Mouse (Mus musculus): ENCODE results near the gene Adam19. TPM values are rescaled to one million over a fixed set of nuclear protein-coding genes. Genes with fewer than 3 reads are reported as not detected.

Gene Adam19
- polyA plus RNA-seq, 1 experiment from 2014 or later, result 22.2 TPM

GRCm38 (mm10) chr11:46077304-46077703 lies 21.5 kb downstream of the Adam19 start:
- Histone ChIP-seq H3K36me3 (ENCODE audit: control insufficient read depth, insufficient read depth, low read length) (peaks cover 11% of the 10 kb centered on the region; the same call in 1 of the 2 replicates), H3K4me3 (ENCODE audit: low read length) (no peak overlapping the region)

GRCm38 (mm10) chr11:46077732-46078375 lies 22.1 kb downstream of the Adam19 start:
- ATAC-seq (ENCODE audit: low read depth), result peak; percentile 60
- H3K4me1 ChIP-seq (replicated peaks; ENCODE audit: control insufficient read depth, insufficient read depth, low read length), result peaks cover 17% of the 10 kb centered on the region
- peaks cover 8% of the 10 kb centered on the region; the same call in 1 of the 2 replicates for H3K36me3 ChIP-seq (ENCODE audit: control insufficient read depth, insufficient read depth, low read length)
- no peaks in the 10 kb centered on the region for H3K9me3 ChIP-seq (ENCODE audit: control insufficient read depth, low read length)
- no peaks in the 10 kb centered on the region for H3K27me3 ChIP-seq (ENCODE audit: control insufficient read depth, insufficient read depth, low read depth, low read length)
- no peak overlapping the region for H3K4me3 ChIP-seq (ENCODE audit: low read length)
- no peak overlapping the region for H3K4me2 ChIP-seq (ENCODE audit: low read depth, low read length)
- H3K9ac ChIP-seq (ENCODE audit: low read length), result no peak overlapping the region
- WGBS, result 77% methylated on average over 7 of the region's 7 CpGs
- H3K27ac ChIP-seq (ENCODE audit: low read length), result no peak overlapping the region; the same call in 1 of the 2 replicates

More at GRCm38 (mm10) chr11:46077304-46077703, 21.5 kb downstream of the Adam19 start:
- Histone ChIP-seq H3K4me2 (ENCODE audit: low read depth, low read length) (no peak overlapping the region), H3K27ac (ENCODE audit: low read length) (peak overlapping the region; percentile 40), H3K4me1 (replicated peaks; ENCODE audit: control insufficient read depth, insufficient read depth, low read length) (peaks cover 22% of the 10 kb centered on the region), H3K9me3 (ENCODE audit: control insufficient read depth, low read length) (no peaks in the 10 kb centered on the region), H3K9ac (ENCODE audit: low read length) (no peak overlapping the region), H3K27me3 (ENCODE audit: control insufficient read depth, insufficient read depth, low read depth, low read length) (no peaks in the 10 kb centered on the region)
- WGBS, result 79% methylated on average over 5 of the region's 5 CpGs
- peak; percentile 32 for ATAC-seq (ENCODE audit: low read depth)

- peaks cover 8% of the 10 kb centered on the region; the same call in 1 of the 2 replicates for H3K36me3 ChIP-seq (ENCODE audit: control insufficient read depth, insufficient read depth, low read length)
- no peak overlapping the region for H3K9ac ChIP-seq (ENCODE audit: low read length)
- H3K9me3 ChIP-seq (ENCODE audit: control insufficient read depth, low read length), result no peaks in the 10 kb centered on the region
- no peak overlapping the region for H3K4me3 ChIP-seq (ENCODE audit: low read length)
- H3K4me2 ChIP-seq (ENCODE audit: low read depth, low read length), result no peak overlapping the region
- H3K4me1 ChIP-seq (replicated peaks; ENCODE audit: control insufficient read depth, insufficient read depth, low read length), result peaks cover 34% of the 10 kb centered on the region
- 72% methylated on average over 2 of the region's 2 CpGs for WGBS
- no peak for ATAC-seq (ENCODE audit: low read depth)
- H3K27me3 ChIP-seq (ENCODE audit: control insufficient read depth, insufficient read depth, low read depth, low read length), result no peaks in the 10 kb centered on the region
- peak overlapping the region; percentile 29 for H3K27ac ChIP-seq (ENCODE audit: low read length)
Measured at GRCm38 (mm10) chr11:46081075-46081474, 25.3 kb downstream of the Adam19 start.

- no peaks in the 10 kb centered on the region for H3K9me3 ChIP-seq (ENCODE audit: control insufficient read depth, low read length)
- H3K36me3 ChIP-seq (ENCODE audit: control insufficient read depth, insufficient read depth, low read length), result peaks cover 5% of the 10 kb centered on the region; the same call in 1 of the 2 replicates
- ATAC-seq (ENCODE audit: low read depth), result no peak
- 54% methylated on average over 3 of the region's 3 CpGs for WGBS
- no peak overlapping the region for H3K4me2 ChIP-seq (ENCODE audit: low read depth, low read length)
- H3K9ac ChIP-seq (ENCODE audit: low read length), result no peak overlapping the region
- no peaks in the 10 kb centered on the region for H3K27me3 ChIP-seq (ENCODE audit: control insufficient read depth, insufficient read depth, low read depth, low read length)
- H3K4me3 ChIP-seq (ENCODE audit: low read length), result no peak overlapping the region
- H3K27ac ChIP-seq (ENCODE audit: low read length), result no peak overlapping the region
- peaks cover 43% of the 10 kb centered on the region for H3K4me1 ChIP-seq (replicated peaks; ENCODE audit: control insufficient read depth, insufficient read depth, low read length)
Measured at GRCm38 (mm10) chr11:46083405-46083804, 27.6 kb downstream of the Adam19 start.

GRCm38 (mm10) chr11:46083835-46084444 lies 28.1 kb downstream of the Adam19 start:
- Histone ChIP-seq H3K27me3 (ENCODE audit: control insufficient read depth, insufficient read depth, low read depth, low read length) (no peaks in the 10 kb centered on the region), H3K4me1 (replicated peaks; ENCODE audit: control insufficient read depth, insufficient read depth, low read length) (peaks cover 48% of the 10 kb centered on the region), H3K4me2 (ENCODE audit: low read depth, low read length) (no peak overlapping the region), H3K9ac (ENCODE audit: low read length) (no peak overlapping the region), H3K36me3 (ENCODE audit: control insufficient read depth, insufficient read depth, low read length) (peaks cover 4% of the 10 kb centered on the region; the same call in 1 of the 2 replicates), H3K9me3 (ENCODE audit: control insufficient read depth, low read length) (no peaks in the 10 kb centered on the region), H3K4me3 (ENCODE audit: low read length) (no peak overlapping the region), H3K27ac (ENCODE audit: low read length) (peak overlapping the region; percentile 50)
- 75% methylated on average over 11 of the region's 11 CpGs for WGBS
- ATAC-seq (ENCODE audit: low read depth), result no peak

GRCm38 (mm10) chr11:46084568-46084967 lies 28.8 kb downstream of the Adam19 start:
- no peaks in the 10 kb centered on the region for H3K27me3 ChIP-seq (ENCODE audit: control insufficient read depth, insufficient read depth, low read depth, low read length)
- peak; percentile 24; the same call in 1 of the 2 replicates for ATAC-seq (ENCODE audit: low read depth)
- H3K27ac ChIP-seq (ENCODE audit: low read length), result peak overlapping the region; percentile 50
- no peak overlapping the region for H3K4me2 ChIP-seq (ENCODE audit: low read depth, low read length)
- H3K4me3 ChIP-seq (ENCODE audit: low read length), result no peak overlapping the region
- 47% methylated on average over 3 of the region's 3 CpGs for WGBS
- H3K9ac ChIP-seq (ENCODE audit: low read length), result no peak overlapping the region
- peaks cover 3% of the 10 kb centered on the region; the same call in 1 of the 2 replicates for H3K36me3 ChIP-seq (ENCODE audit: control insufficient read depth, insufficient read depth, low read length)
- H3K9me3 ChIP-seq (ENCODE audit: control insufficient read depth, low read length), result no peaks in the 10 kb centered on the region
- peaks cover 52% of the 10 kb centered on the region for H3K4me1 ChIP-seq (replicated peaks; ENCODE audit: control insufficient read depth, insufficient read depth, low read length)

- H3K27ac ChIP-seq (ENCODE audit: low read length), result peak overlapping the region; percentile 50; the same call in 1 of the 2 replicates
- H3K4me2 ChIP-seq (ENCODE audit: low read depth, low read length), result no peak overlapping the region
- no peaks in the 10 kb centered on the region for H3K27me3 ChIP-seq (ENCODE audit: control insufficient read depth, insufficient read depth, low read depth, low read length)
- no peak overlapping the region for H3K4me3 ChIP-seq (ENCODE audit: low read length)
- peak; percentile 7; the same call in 1 of the 2 replicates for ATAC-seq (ENCODE audit: low read depth)
- WGBS, result 56% methylated on average over 10 of the region's 10 CpGs
- H3K36me3 ChIP-seq (ENCODE audit: control insufficient read depth, insufficient read depth, low read length), result no peaks in the 10 kb centered on the region; the same call in 1 of the 2 replicates
- H3K9ac ChIP-seq (ENCODE audit: low read length), result no peak overlapping the region
- H3K9me3 ChIP-seq (ENCODE audit: control insufficient read depth, low read length), result no peaks in the 10 kb centered on the region
- peaks cover 60% of the 10 kb centered on the region for H3K4me1 ChIP-seq (replicated peaks; ENCODE audit: control insufficient read depth, insufficient read depth, low read length)
Measured at GRCm38 (mm10) chr11:46085398-46086163, 29.8 kb downstream of the Adam19 start.

- peaks cover 62% of the 10 kb centered on the region for H3K4me1 ChIP-seq (replicated peaks; ENCODE audit: control insufficient read depth, insufficient read depth, low read length)
- H3K27me3 ChIP-seq (ENCODE audit: control insufficient read depth, insufficient read depth, low read depth, low read length), result no peaks in the 10 kb centered on the region
- no peak overlapping the region for H3K4me3 ChIP-seq (ENCODE audit: low read length)
- no peak overlapping the region for H3K9ac ChIP-seq (ENCODE audit: low read length)
- 83% methylated on average over 3 of the region's 3 CpGs for WGBS
- H3K4me2 ChIP-seq (ENCODE audit: low read depth, low read length), result no peak overlapping the region
- H3K36me3 ChIP-seq (ENCODE audit: control insufficient read depth, insufficient read depth, low read length), result no peaks in the 10 kb centered on the region; the same call in 1 of the 2 replicates
- H3K27ac ChIP-seq (ENCODE audit: low read length), result no peak overlapping the region
- no peak for ATAC-seq (ENCODE audit: low read depth)
- no peaks in the 10 kb centered on the region for H3K9me3 ChIP-seq (ENCODE audit: control insufficient read depth, low read length)
Measured at GRCm38 (mm10) chr11:46086446-46086845, 30.7 kb downstream of the Adam19 start.

Measured in lung, embryonic 16.5 days (tissue).